29 mouse cellular contexts compared by ENCODE assay signal in the genomic region with DNA sequence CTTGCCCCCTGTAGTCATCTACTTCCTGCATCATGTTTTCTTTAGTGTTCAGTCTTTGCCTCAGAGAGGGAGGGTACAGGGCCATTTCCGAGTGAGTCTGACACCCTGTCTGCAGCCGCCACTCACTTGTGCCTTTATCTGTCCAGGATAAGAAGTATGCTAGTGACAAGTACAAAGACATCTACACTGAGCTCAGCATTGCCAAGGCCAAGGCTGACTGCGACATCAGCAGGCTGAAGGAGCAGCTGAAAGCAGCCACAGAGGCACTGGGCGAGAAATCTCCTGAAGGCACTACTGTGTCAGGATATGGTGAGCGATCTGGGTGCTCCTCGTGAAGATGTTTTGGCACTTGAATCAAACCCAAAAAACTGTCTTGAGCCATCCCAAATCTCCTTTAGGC. TPM values are rescaled to one million over a fixed set of nuclear protein-coding genes. Genes with fewer than 3 reads are reported as not detected.
DNase-seq lines count a peak whose midpoint lies in the region; ATAC-seq and TF ChIP-seq lines count a peak whose summit lies in the region.
"Had no signal": no experiment of that assay in that cellular context is flagged by ENCODE, and none has a peak within 500 bp of the region (broad histone marks: within the 10 kb centered on the region; RNA-seq: fewer than 3 reads in every experiment).

No protein-coding gene starts in this region.

- H3K4me1 ChIP-seq in heart, embryonic 13.5 days = peaks cover 22% of the 10 kb centered on the region
- H3K4me1 ChIP-seq: embryonic facial prominence, embryonic 13.5 days; forebrain, embryonic 10.5 days; forebrain, embryonic 15.5 days; hindbrain, embryonic 13.5 days; limb, embryonic 13.5 days; lung, embryonic 15.5 days; midbrain, embryonic 12.5 days; neural tube, embryonic 13.5 days had no signal

- ATAC-seq in heart, embryonic 13.5 days (ENCODE audit: extremely low read depth, insufficient number of reproducible peaks, low FRiP score, low TSS enrichment) = no peak
- ATAC-seq: forebrain, embryonic 15.5 days; intestine, postnatal 0 days had no signal

- H3K27me3 ChIP-seq in heart, embryonic 13.5 days (replicated peaks) = no peaks in the 10 kb centered on the region
- H3K27me3 ChIP-seq: CH12.LX; embryonic facial prominence, embryonic 13.5 days; forebrain, embryonic 15.5 days; hindbrain, embryonic 13.5 days; limb, embryonic 13.5 days; lung, embryonic 15.5 days; midbrain, embryonic 12.5 days; neural tube, embryonic 13.5 days had no signal

- no peak overlapping the region for H3K4me3 ChIP-seq in heart, embryonic 13.5 days
- H3K4me3 ChIP-seq in layer of hippocampus, adult 2 months = no peak overlapping the region
- H3K4me3 ChIP-seq: embryonic facial prominence, embryonic 13.5 days; forebrain, embryonic 10.5 days; forebrain, embryonic 15.5 days; hindbrain, embryonic 13.5 days; limb, embryonic 13.5 days; lung, embryonic 15.5 days; midbrain, embryonic 12.5 days; myocyte; neural tube, embryonic 13.5 days had no signal

- peak overlapping the region; percentile 47; the same call in 1 of the 2 replicates for H3K9ac ChIP-seq in heart, embryonic 13.5 days
- H3K9ac ChIP-seq: embryonic facial prominence, embryonic 13.5 days; forebrain, embryonic 15.5 days; hindbrain, embryonic 13.5 days; limb, embryonic 13.5 days; lung, embryonic 15.5 days; midbrain, embryonic 12.5 days; neural tube, embryonic 13.5 days had no signal

- intact Hi-C loops in heart, postnatal 36 days (cut with DNase I) = no loop called here

- no peak for TF ChIP-seq CTCF in layer of hippocampus, adult 2 months (conservative IDR thresholded peaks at IDR 0.05)

- H3K36me3 ChIP-seq in heart, embryonic 13.5 days = peaks cover 100% of the 10 kb centered on the region

- H3K27ac ChIP-seq in heart, embryonic 13.5 days (replicated peaks) = peak overlapping the region; percentile 39
- H3K27ac ChIP-seq in layer of hippocampus, adult 2 months = peak overlapping the region; percentile 62; the same call in 1 of the 2 replicates
- H3K27ac ChIP-seq: embryonic facial prominence, embryonic 13.5 days; forebrain, embryonic 10.5 days; forebrain, embryonic 15.5 days; hindbrain, embryonic 13.5 days; limb, embryonic 13.5 days; lung, embryonic 15.5 days; midbrain, embryonic 12.5 days; neural tube, embryonic 13.5 days had no signal

- no peak overlapping the region for H3K4me2 ChIP-seq in heart, embryonic 13.5 days
- H3K4me2 ChIP-seq: embryonic facial prominence, embryonic 13.5 days; forebrain, embryonic 15.5 days; heart, embryonic 11.5 days; hindbrain, embryonic 13.5 days; limb, embryonic 13.5 days; liver, embryonic 11.5 days; lung, embryonic 15.5 days; midbrain, embryonic 12.5 days; neural tube, embryonic 13.5 days had no signal

- peak; percentile 51 to 78 for DNase-seq in adrenal gland, adult (ENCODE audit: inconsistent age in 2 of 2, low spot score in 1 of 2)
- DNase-seq in adrenal gland, postnatal 4 days (ENCODE audit: low spot score in 2 of 2) = no peak
- DNase-seq in heart, postnatal 36 days = no peak
- DNase-seq in layer of hippocampus, adult 2 months (ENCODE audit: low spot score in 2 of 2) = no peak
- no peak for DNase-seq in layer of hippocampus, postnatal 10 days (ENCODE audit: low spot score in 2 of 2)
- peak; percentile 26 for DNase-seq in adrenal gland, postnatal 25 days
- no peak for DNase-seq in gastrocnemius, postnatal 10 days
- DNase-seq: cerebellum, adult 18-20 months; cerebellum, postnatal 10 days; kidney, adult 9 months; kidney, postnatal 10 days; layer of hippocampus, adult 9-11 months; thymus, adult 2 months; thymus, postnatal 36 days had no signal

- 42% methylated on average over 6 of the region's 6 CpGs for WGBS in heart, embryonic 13.5 days

- no peaks in the 10 kb centered on the region for H3K9me3 ChIP-seq in heart, embryonic 13.5 days
- H3K9me3 ChIP-seq: embryonic facial prominence, embryonic 13.5 days; forebrain, embryonic 10.5 days; forebrain, embryonic 15.5 days; hindbrain, embryonic 13.5 days; limb, embryonic 13.5 days; lung, embryonic 15.5 days; midbrain, embryonic 12.5 days; neural tube, embryonic 13.5 days had no signal

RNA-seq across cellular contexts. Expression of gene Pld6, which starts 17.7 kb away (rescaled TPM):
- total RNA-seq in adrenal gland, postnatal 4 days (2021) = 1 to 10 TPM; 5.4 to 6.6 TPM
- 4.5 and 5.6 TPM in 2 replicates for polyA plus RNA-seq in heart, embryonic 13.5 days (2015; fragmentation: Nextera tagmentation; extraction: Ambion mirVana)
- total RNA-seq in heart, postnatal 36 days (2021) = under 1 TPM; 0.22 to 0.54 TPM
- 1 to 10 TPM in 1 of 2 experiments, under 1 TPM in 1; 0.69 to 1.2 TPM for total RNA-seq in layer of hippocampus, adult 2 months (2021)
- under 1 TPM; 0.66 to 0.96 TPM for total RNA-seq in layer of hippocampus, postnatal 10 days (2021)
- total RNA-seq in adrenal gland, postnatal 25 days (2021) = 4.1 and 4.6 TPM in 2 replicates
- under 1 TPM; 0.21 to 0.47 TPM for total RNA-seq in gastrocnemius, postnatal 10 days (2021)
- total RNA-seq: CH12.LX; gastrocnemius, adult 8-10 months had no signal

RNA-seq across cellular contexts. Expression of gene Flcn, which starts 40.1 kb away (rescaled TPM):
- 10 to 100 TPM; 34.5 to 35.7 TPM for total RNA-seq in adrenal gland, postnatal 4 days (2021)
- polyA plus RNA-seq in heart, embryonic 13.5 days (2015; fragmentation: Nextera tagmentation; extraction: Ambion mirVana) = 26.9 and 28.6 TPM in 2 replicates
- 10 to 100 TPM; 41.4 to 51.3 TPM for total RNA-seq in heart, postnatal 36 days (2021)
- 10 to 100 TPM; 44.8 to 46.9 TPM for total RNA-seq in layer of hippocampus, adult 2 months (2021)
- 10 to 100 TPM; 30.8 to 33.2 TPM for total RNA-seq in layer of hippocampus, postnatal 10 days (2021)
- total RNA-seq in adrenal gland, postnatal 25 days (2021) = 50.9 and 52.6 TPM in 2 replicates
- total RNA-seq in gastrocnemius, postnatal 10 days (2021) = 10 to 100 TPM; 25.5 to 27.0 TPM

Comparison
In these comparisons a context has a peak if more than half of its experiments do, and no peak if none do; other contexts are left out.
1. DNase-seq: peak in adrenal gland, adult (2 of 2) and adrenal gland, postnatal 25 days (single experiment); none in adrenal gland, postnatal 4 days (0 of 2), heart, postnatal 36 days (0 of 2), layer of hippocampus, adult 2 months (0 of 2), layer of hippocampus, postnatal 10 days (0 of 2) and gastrocnemius, postnatal 10 days (single experiment).